Mouse (Mus musculus) lung, postnatal 0 days (tissue): ENCODE measurements around the gene Ranbp17.

ENCODE experiments used
- CTCF ChIP-seq: IDR thresholded peaks from 2 replicates; pipeline ENCODE4 v1.5.1; 2016; ENCODE audit warnings: antibody characterized with exemption, mild to moderate bottlenecking
- EP300 ChIP-seq: IDR thresholded peaks from 2 replicates; pipeline ENCODE4 v1.6.1; 2016; ENCODE audit warnings: antibody characterized with exemption, mild to moderate bottlenecking, control low read depth

DNA sequence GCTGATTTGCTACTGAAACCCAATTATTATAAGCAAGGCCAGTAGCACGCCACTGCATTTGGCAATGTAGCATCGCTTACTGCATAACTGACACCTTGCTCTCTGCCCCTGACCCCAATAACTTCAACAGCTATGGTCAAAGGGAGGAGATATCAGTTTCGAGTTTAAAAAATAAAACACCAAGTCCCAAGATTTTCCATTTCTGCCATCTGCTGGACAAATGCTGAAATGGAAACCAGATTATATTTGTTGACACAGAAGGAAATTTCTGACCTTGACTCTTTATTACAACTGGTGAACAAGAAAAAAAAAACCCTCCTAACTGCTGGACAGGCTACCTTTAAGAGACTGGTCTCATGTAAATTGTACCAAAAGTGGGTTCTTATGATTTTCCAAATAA, 218.1 kb downstream of the Ranbp17 start:
- TF ChIP-seq CTCF (peak; percentile 67), EP300 (no peak)
